Mouse (Mus musculus): ENCODE data around the gene Cyp2d9. TPM values are rescaled to one million over a fixed set of nuclear protein-coding genes. Genes with fewer than 3 reads are reported as not detected.
"Not testable (repeated sequence)": the region's sequence is repeated elsewhere in the genome, so short reads cannot be mapped to it uniquely, and the experiment has no call there.

The Cyp2d9 gene
- total RNA-seq, 2 experiments from 2014 or later, result not detected

DNA sequence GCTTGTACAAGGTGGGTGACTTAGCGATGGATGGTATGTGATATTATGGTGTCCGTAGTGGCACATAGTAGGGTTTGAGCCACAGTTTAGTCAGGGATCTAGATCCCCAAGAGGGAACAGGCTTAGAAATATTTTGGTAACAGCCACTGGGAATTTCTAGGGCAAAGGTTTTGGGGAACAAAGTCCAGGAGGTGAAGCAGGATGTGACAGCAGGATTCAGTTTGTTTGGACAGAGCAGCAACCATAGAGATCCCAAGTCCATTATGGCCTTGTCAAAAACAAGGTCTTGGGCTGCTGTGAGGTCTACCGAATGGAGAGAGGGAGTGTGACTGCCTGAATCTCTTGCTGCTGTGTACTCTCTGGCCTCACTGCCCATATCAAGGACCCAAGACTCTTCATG is 10.4 kb downstream of the Cyp2d9 start:
- intact Hi-C loops (cut with DNase I), result no loop called here
- DNase-seq, result no peak

- intact Hi-C loops (cut with DNase I), result no loop called here
Measured at GRCm38 (mm10) chr15:82445196-82445595, 12.0 kb downstream of the Cyp2d9 start.

DNA sequence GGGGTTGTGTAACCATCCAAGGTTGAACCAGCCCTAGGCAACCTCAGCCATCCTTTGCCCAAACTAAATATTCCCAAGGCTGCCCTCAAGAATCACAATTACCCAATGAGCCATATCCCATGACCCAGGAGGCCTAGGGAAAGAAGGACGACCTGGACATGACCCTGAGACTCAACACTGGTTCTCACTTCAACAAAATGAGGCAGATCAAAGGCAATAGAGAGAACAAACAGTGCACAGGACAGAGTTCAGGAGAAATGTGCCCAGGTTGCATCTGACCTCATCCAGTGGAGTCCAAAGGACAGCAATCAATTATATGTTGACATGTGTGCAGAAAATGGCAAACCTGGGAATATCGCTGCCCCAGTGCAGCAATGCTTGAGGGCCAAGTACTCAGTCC is 16.8 kb downstream of the Cyp2d9 start:
- intact Hi-C loops (cut with DNase I), result not testable (repeated sequence)

More at GRCm38 (mm10) chr15:82445196-82445595, 12.0 kb downstream of the Cyp2d9 start:
- DNase-seq, result no peak

GRCm38 (mm10) chr15:82452133-82452532 is 18.9 kb downstream of the Cyp2d9 start:
- DNase-seq; intact Hi-C loops (cut with DNase I): not testable (repeated sequence)

More for the DNA sequence above, 16.8 kb downstream of the Cyp2d9 start:
- DNase-seq, result not testable (repeated sequence)

GRCm38 (mm10) chr15:82453501-82453900 is 20.3 kb downstream of the Cyp2d9 start:
- DNase-seq; intact Hi-C loops (cut with DNase I): not testable (repeated sequence)

GRCm38 (mm10) chr15:82456086-82456790 is 23.0 kb downstream of the Cyp2d9 start:
- DNase-seq; intact Hi-C loops (cut with DNase I): not testable (repeated sequence)

DNA sequence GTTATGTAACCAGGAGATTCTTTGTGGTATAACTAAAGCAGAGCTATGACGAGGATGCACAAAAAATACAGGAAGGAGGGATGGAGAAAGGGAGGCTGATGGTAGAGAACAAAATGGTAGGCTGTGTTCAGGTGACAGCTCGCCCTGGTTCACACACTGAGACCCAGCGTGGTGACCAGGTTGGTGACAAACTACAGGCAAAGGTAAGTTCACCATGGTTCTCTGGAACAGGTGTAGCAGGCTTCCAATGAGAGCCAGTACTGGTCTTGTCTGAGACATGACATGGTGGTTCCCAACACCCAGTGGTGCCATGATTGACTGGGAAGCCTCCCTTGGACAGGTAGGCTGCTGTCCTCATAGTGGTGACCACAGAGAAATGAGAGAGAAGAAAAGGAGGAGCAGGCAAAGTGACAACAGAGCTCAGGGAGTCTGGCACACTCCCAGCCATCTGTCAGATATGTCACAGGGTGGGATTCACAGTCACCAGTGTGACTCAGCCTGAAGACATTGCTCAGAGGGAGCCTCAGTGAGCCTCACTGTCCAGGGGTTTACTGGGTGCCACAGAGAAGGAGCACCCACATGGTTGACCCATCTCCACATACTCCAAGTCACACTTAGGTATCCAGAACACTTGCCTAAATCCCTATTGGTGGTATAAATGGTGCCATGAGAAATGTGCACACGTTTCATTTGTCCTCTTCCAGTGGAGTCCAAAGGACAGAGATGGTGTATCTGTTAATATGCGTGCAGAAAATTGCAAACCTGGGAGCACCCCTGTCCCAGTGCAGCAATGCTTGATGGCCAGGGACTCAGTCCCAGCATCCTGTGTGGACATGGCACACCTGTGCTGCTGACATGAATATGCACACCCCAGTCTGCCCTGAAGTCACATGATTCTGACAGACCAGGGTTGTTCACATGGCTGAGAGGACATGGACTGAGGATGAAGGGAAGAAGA is 24.1 kb downstream of the Cyp2d9 start:
- no peak for DNase-seq
- intact Hi-C loops (cut with DNase I), result no loop called here

DNA sequence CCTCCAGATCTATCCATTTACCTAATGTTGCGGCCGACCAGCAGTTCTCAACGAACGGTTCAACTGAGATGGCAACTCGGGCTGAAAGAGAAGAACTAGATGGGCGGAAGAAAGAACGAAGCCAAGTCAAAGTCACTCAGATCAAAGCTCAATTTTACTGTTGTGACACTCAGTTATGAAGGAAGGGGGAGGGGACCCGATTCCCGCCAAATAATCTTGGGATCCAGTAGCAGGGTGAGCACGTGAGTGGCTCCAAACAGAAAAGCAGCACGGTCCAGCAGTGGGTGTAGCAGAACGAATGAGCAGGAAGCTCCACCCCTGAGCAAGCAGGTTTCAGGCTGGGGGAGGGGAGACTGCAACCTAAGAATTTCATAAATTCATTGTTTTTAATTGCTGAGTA is 26.0 kb downstream of the Cyp2d9 start:
- intact Hi-C loops (cut with DNase I); DNase-seq: not testable (repeated sequence)

DNA sequence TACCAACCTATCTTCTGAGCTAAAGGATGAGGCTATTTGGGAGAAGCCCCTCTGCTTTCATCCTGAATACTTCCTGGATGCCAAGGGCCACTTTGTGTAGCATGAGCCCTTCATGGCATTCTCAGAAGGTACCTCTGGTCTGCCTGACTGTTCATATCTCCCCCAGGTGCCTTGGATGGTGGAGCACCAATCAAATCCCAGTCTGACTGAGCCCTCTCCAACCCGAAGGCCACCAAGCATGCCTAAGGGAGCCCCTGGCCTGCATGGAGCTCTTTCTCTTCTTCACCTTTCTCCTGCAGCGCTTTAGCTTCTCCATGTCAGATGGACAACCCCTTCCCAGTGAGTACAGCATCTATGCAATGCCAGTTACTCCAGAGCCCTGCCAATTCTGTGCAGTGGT is 31.5 kb downstream of the Cyp2d9 start:
- no peak for DNase-seq
- intact Hi-C loops (cut with DNase I), result no loop called here

- intact Hi-C loops (cut with DNase I), result not testable (repeated sequence)
Measured at GRCm38 (mm10) chr15:82494273-82494672, 61.0 kb downstream of the Cyp2d9 start.

More at GRCm38 (mm10) chr15:82494273-82494672, 61.0 kb downstream of the Cyp2d9 start:
- DNase-seq, result not testable (repeated sequence)

Small RNAs within 50 kb of the gene (microRNA-seq; reads per million reads assigned to microRNA genes)
- gene Gm25990, result not detected
- gene Gm27331, result not detected
- not detected for gene Gm27622
- gene Gm27825, result not detected
- gene Mir7684, result not detected

Other genes with a start within 250 kb of the Cyp2d9 start
- 1 to 10 TPM; 1.5 to 2.0 TPM for gene Shisa8, start 220.6 kb upstream of the Cyp2d9 start, total RNA-seq (2021)
- gene Tnfrsf13c, start 209.1 kb upstream of the Cyp2d9 start, total RNA-seq (2021), result 1 to 10 TPM in 1 of 2 experiments, under 1 TPM in 1; 0.46 to 1.1 TPM
- gene Cenpm, start 188.7 kb upstream of the Cyp2d9 start, total RNA-seq (2021), result 1 to 10 TPM; 6.5 to 6.9 TPM
- 10 to 100 TPM; 70.9 to 77.4 TPM for gene 1500009C09Rik, start 181.0 kb upstream of the Cyp2d9 start, total RNA-seq (2021)
- 100 to 1,000 TPM; 666 to 687 TPM for gene Sept3, start 158.5 kb upstream of the Cyp2d9 start, total RNA-seq (2021)
- under 1 TPM in 1 of 2 experiments, not detected in 1; 0.24 TPM for gene Wbp2nl, start 134.5 kb upstream of the Cyp2d9 start, total RNA-seq (2021)
- gene Naga, start 94.5 kb upstream of the Cyp2d9 start, total RNA-seq (2021), result 10 to 100 TPM; 32.1 to 33.6 TPM
- 1 to 10 TPM; 1.1 to 1.2 TPM for gene Pheta2, start 94.5 kb upstream of the Cyp2d9 start, total RNA-seq (2021)
- 100 to 1,000 TPM; 122 to 125 TPM for gene Smdt1, start 94.5 kb upstream of the Cyp2d9 start, total RNA-seq (2021)
- 100 to 1,000 TPM; 161 to 174 TPM for gene Ndufa6, start 79.1 kb upstream of the Cyp2d9 start, total RNA-seq (2021)
- gene Cyp2d22, start 53.2 kb upstream of the Cyp2d9 start, total RNA-seq (2021), result 1 to 10 TPM; 5.3 to 7.0 TPM
- not detected for gene Cyp2d11, start 39.4 kb upstream of the Cyp2d9 start, total RNA-seq (2021)
- not detected for gene Cyp2d10, start 26.2 kb upstream of the Cyp2d9 start, total RNA-seq (2021)
- not detected for gene Cyp2d12, start 121.6 kb downstream of the Cyp2d9 start, total RNA-seq (2021)
- gene Cyp2d34, start 187.5 kb downstream of the Cyp2d9 start, total RNA-seq (2021), result not detected

Measured in left cerebral cortex, postnatal 4 days (tissue).